Mouse (Mus musculus) left cerebral cortex, adult 11 months (tissue): Measurements from ENCODE around the gene Ambra1.

ENCODE experiments used
- DNase-seq: peaks from one replicate; pipeline ENCODE4 v3.0.0; 2022; ENCODE audit warnings: low spot score

Ambra1 gene

DNA sequence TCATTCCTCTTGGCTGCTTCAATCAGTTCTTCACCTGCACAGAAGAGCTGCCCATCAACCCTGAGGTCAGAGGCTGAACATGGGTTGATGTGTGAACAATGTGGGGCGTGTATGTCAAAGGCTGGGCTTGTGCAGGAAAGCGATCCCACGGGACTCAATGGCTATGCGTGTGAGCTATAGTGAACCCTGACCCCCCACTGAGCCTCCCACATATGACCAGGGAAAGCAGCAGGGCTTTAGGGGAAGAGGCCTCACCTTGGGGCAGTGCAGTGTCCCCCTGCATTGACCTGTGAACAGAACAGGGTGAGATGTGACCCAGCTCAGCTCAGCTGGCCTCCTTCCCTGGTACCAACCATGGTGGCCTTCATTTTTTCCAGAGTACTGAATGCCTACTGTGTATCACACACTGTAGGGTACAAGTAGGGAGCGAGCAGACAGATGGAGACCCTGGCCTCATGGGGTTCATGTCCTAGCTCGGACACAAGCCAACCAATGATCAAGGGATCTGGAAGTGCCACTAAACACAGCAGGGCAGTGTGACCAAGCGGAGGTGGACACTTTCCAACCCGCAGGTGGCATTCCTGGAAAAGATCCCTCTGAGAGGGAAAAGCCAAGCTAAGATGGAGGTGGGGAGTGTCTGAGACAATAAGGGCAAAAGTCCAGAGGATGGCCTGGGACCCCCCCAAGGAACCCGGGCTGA is 205.0 kb downstream of the Ambra1 start:
- DNase-seq: no peak

GRCm38 (mm10) chr2:91936154-91936553 is 206.2 kb downstream of the Ambra1 start:
- DNase-seq: no peak

- no peak for DNase-seq
These were observed 209.5 kb downstream of the Ambra1 start for GRCm38 (mm10) chr2:91939303-91939935.

DNA sequence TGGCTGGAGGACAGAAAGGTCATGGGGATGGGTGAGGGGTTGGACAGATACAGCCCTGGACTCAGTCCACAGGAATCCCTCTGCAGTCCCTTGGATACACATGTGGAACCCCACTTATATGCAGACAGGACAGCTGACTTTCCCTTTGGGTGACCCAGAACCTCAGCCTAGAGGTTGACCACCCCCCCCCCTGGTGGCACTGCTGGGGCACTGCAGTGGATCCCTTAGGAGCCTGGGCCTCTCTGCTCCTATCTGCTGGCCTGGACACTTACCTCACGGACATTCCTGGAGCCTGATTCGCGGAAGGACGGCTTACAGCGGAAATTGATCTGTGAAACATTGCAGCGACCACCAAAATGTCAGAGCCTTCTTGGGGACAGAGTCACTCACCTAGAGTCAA is 212.4 kb downstream of the Ambra1 start:
- DNase-seq: no peak

DNA sequence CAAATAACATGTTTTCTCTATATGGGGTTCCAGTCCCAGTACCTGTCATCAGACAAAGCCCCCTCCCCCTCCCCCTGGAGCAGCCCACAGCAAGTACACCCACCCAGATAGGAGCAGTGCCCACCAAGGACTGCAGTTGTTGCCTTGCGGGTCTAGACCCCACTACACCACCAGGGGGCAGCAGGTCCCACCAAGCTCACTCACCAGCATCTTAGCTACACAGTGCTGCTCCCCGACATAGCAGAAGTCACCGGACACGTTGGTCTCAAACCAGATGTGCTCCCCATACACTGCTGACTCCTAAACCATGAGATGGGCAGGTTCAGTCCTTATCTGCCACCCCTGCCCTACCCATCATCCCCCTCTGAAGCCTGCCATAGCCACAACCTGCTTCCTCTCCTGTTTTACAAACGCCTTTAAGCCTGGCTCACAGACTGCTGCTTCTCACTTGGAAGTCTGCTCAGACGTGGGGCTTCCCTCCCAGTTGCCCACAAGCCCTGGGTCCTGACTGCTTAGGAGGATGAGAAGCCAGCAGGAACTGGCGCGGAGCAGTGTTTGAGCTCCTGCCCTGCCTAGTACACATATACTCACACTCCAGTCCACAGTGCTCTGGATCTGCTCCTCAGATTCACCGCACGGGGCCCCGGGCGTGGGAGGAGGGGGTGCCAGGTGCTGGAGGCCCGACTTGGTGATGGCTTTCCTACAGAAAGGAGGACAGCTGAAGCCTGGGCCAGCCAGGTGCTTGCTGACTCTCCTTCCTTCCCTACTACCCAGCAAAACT is 214.4 kb downstream of the Ambra1 start:
- DNase-seq: peak; percentile 68

- DNase-seq: no peak
These were observed 215.5 kb downstream of the Ambra1 start, which contains the start of gene Gm9821 for GRCm38 (mm10) chr2:91945483-91945882. Gene Gm9821 (plus strand): TSS chr2:91945703.

GRCm38 (mm10) chr2:91946836-91947235 is 216.9 kb downstream of the Ambra1 start:
- no peak for DNase-seq

- no peak for DNase-seq
These were observed 217.6 kb downstream of the Ambra1 start for GRCm38 (mm10) chr2:91947397-91948150.

- no peak for DNase-seq
These were observed 218.2 kb downstream of the Ambra1 start for GRCm38 (mm10) chr2:91948151-91948509.

GRCm38 (mm10) chr2:91948792-91949241 is 218.9 kb downstream of the Ambra1 start:
- DNase-seq: no peak

DNA sequence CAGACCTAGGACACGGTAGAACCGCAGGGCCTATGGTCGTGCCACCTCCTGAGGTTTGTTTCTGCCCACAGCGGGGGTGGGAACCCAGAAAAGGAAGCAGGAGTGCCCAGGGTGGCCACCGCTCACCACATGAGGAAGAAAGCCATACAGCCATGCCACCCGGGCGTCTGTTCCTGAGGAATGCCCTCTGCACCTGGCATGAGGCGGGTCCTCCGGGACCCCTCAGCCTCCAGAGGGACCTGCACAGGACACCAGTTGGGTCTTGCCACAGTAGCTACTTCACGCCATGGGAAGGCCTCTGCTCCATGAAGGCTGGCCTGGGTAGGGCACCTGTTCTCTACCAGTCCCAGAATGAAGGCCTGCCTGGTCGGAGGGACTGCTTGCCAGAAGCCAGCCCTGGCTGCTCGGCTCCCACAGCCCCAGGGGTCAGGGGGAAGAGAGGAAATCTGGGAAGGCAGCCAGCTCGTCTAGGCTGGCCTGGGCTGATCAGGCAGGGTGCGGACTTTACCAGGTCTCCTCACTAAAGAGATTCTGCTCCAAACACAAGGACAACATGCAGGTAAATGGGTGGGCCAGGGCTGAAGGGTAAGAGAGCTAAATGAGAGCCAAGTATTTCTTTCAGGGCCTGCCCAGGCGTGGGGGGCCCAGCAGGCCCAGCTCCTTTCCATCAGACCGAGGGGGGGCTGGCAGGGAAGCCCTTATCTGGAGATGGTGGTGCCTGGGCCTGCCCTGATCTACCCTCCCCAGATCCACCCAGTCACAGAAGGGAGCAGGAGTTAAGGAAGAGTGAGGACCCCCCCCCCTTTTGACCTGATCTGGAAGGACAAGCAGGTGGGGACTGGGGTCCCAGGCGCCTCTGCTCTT is 219.7 kb downstream of the Ambra1 start:
- DNase-seq: no peak

DNA sequence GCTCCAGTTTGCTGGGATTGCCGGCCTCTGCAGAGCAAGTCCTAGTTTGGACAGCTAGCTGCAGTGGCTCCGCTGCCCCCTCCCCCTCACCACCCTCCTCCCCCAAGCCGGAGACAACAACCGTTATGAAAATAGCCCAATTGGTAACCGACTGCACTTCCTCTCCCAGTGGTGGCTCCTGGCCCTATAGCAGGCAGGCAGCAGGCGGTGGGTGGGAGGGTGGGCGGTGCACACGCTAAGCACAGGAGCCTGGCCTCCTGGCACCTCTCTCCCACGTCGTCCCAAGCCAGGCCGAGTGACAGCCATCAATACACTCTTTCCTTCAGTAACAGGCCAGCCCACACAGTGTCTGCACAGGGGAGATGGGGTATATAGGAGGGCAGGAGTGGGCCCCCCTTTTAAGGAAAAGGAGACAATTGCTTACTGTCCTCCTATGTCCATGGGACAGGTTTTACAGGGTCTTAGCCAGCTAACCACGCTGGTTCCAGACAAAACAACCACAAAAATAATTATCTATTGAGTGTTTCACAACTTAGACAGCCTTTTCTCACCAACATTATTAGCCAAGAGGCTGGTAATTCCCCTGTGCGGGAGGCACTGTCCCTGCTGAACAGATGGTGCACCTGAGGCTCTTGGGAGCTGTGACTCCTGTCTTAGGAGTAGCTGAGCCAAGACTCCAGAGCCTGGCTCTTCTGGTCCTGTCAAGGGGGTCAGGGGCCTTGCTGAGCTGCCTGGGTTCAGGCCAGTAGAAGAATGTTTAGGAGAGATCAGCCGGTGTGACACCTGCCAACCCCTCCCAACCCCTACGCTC is 220.5 kb downstream of the Ambra1 start:
- DNase-seq: no peak

- no peak for DNase-seq
These were observed 223.9 kb downstream of the Ambra1 start for GRCm38 (mm10) chr2:91953825-91954224.

- no peak for DNase-seq
These were observed 225.2 kb downstream of the Ambra1 start for GRCm38 (mm10) chr2:91955121-91955591.

DNA sequence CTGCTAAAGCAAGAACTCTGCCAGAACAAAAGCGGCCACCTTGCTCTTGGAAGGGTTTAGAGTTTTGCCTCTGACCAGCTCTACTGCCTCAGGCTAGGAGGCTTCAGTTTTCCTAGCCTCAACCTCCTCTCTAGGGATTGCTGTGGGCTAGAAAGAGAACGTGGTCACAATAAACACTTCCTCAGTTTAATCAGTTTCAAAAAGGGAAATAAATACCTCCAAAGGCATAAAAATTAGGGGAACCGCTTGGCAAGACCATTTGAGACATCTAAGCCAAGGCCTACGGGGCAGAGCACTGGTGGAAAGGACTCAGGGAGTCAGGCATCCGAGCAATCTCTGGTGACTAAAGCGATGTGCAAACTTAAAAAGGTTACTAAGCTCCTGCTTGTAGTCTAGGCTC is 225.9 kb downstream of the Ambra1 start:
- no peak for DNase-seq

DNA sequence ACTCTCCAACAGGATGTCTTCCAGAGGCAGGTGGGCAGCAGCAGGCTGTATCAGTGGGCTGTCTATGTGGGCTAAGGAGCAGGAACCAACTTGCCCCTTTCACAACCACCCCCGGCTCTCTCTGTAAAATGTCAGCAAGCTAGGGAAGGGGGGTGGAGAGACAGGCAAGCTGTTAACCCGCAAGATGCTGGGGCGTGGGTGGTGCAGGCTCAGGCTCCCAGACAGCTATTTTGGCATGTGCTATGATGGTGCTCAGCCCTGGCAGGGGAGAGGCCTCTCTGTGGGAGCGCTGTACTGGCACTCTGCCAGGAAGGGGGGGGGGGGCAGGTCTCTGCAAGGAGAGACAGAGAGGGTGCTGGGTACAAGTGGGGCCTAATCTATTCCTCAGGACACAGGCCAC is 227.2 kb downstream of the Ambra1 start:
- peak; percentile 89 for DNase-seq

GRCm38 (mm10) chr2:91958049-91958448 is 228.1 kb downstream of the Ambra1 start:
- no peak for DNase-seq

DNA sequence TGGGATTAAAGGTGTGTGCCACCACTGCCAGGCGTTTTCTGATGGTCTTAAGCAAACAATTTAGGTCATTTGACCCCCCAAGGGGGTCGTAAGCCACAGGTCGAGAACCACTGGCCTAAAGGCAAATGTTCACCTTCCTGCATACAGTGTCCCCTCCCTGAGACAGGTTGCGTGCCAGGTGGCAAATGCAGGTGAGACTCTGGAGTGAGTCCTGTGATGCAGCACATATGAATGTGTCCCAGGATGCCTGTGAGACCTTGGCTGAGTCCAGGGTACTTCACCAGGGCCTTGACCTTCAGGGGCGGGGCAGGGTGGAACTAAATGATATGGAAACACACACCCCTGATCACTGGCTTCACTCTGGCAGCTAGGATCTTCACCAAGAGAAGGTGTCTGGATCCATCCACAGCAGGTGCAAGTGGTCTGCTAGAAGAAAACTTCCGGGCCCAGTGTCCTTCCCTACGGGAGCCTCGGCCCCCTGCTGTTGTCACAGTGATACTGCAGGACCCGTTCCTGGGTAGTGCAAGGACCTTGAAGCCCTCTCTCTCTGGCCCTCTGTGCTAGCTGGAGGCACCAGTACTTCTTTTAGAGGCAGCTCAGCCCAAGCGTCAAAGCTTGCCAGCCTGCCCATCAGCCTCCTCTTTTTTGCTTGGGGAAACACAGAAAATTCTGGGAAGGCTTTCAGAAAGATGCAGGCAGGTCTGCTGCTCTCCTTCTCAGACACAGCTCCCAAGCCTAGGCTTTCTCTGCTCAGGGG is 228.9 kb downstream of the Ambra1 start:
- no peak for DNase-seq
